Mouse (Mus musculus) megakaryocyte progenitor cell, adult 5-6 weeks (primary cell): ENCODE data around the gene Hsph1. TPM values are rescaled to one million over a fixed set of nuclear protein-coding genes. Genes with fewer than 3 reads are reported as not detected.

Experiments
- ATAC-seq: replicated peaks from 2 replicates; pipeline ENCODE4 v1.8.0; 2016; ENCODE audit warnings: mild to moderate bottlenecking, moderate TSS enrichment, inconsistent platforms; ENCODE audit not compliant: poor library complexity
- total RNA-seq, 2 experiments: library from RNA; stranded (forward) in 1 of 2; stranded (reverse) in 1 of 2; fragments of 157-497, 149-512 nt in 1 of 2; fragments of 200-1000 nt in 1 of 2; gene quantifications; 2 replicates each; pipeline versions ENCODE4 v1.2.3 to v1.2.4; 2015 to 2017

Hsph1 gene
- total RNA-seq (2015): 70.9 and 82.2 TPM in 2 replicates
- 39.1 and 39.6 TPM in 2 replicates for total RNA-seq (2017)

DNA sequence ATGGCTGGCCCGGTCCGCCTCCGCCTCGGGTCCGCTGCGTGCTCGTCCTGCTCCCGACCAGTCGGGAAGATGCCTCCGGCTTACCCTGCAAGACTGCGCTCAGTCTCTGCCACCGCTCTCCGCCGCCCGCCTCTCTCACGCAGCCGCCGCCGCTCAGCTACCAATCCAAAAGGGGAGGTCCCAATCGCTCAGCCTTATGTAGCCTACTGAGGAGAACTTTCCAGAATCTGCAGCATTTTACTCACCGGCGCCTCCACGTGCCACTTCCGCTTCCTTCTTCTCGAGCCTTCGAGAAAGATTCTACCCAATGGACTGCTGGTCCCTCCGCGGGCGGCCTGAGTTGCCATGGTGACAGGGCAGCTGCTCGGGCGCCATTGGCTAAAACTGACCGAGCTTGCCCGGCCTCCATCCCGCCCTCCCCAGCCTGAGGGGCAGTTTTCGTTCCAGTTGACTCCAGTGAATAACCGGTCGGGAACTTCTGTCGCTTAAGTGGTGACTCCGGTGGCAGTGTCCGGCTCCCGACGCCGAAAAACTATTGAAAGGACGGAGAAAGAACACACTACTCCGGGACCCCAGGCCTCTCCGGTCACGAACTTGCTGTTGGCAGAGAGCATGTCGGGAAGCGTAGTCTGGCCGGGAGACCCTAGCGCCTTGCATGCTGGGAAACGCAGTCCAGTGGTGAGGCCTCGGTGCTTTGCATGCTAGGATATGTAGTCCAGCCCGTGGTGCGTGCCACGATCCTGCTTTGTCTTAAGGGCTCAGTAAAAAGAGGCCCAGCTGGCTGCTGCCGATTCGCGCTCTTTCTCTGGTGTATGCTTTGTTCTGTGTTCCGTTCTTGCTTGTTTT lies at the start of gene Hsph1:
Gene Hsph1 (minus strand): TSS at position 302 of the 846 bp plus-strand sequence.
- peak; percentile 89 for ATAC-seq

DNA sequence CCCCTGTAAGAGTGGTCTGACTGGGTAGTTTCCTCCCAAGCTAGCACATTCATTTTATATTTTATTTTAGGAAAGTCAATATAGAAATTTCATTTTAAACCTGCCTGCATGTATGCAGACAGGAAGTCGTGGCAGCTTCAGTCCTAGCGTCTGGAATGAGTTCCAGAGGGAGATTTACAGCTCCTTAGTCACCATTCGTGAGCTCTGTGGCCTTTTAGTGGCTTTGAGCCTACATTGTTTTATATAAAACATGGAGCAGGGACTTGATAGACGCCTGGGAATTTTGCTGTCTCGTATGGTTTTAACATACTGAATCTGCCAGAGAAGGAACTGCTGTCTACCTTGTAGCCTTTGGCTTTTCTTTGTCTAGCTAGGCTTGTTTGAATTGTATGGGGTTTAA lies 44.8 kb upstream of the Hsph1 start:
- ATAC-seq: no peak

DNA sequence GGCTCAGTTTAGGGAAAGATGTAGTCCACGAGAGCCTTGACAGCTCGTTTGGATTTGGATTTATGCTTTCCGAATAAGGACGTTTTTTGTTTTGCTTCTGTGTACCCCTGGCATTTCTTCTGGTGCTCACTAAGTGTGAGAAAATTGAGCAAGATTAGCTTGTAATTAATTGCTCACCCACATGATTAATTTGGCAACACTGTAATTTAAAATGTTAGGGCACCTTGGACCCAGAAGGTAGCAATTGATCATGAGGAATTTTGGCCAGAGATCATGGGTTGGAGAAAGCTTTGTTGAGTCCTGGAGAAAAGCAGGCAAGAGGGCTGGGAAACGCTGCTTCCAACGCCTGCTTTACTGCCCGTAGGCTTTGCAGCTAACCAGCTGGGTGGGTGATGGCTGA lies 43.7 kb upstream of the Hsph1 start:
- no peak for ATAC-seq

DNA sequence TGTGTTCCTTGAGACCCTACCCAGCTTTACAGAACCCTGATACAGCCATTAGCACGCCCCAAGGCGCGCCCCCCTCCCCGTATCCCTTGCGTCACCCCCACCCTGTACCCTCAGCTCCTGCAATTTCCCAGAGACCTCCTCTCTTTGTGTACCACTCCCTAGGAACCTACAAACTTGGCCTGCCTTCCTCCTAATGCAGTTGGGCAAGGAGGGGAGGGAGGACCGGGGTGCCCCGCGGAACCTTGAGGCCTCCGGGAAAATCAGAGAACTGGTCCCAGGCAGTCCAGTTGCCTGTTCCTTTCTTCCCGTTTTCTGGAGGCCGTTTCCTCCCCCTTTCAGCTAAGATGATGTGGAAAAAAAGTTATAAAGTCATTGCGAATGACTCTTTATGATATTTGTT lies 43.2 kb upstream of the Hsph1 start:
- no peak for ATAC-seq

DNA sequence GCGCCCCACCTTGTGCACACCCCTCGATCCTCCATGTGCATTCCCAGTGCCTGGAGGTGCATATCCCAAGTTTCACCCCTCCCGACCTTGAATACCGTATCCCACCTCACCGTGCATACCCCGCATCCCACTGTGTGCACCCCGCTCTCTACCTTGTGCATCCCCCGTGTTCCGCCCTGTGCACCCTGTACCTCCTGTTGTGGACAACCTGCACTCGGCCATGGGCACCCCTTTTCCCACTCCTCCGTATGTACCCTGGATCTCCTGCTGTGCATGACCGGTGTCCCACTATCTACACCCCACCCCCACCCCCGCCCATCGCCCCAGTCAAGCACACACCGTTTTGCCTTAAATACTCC lies 42.8 kb upstream of the Hsph1 start:
- peak; percentile 8 for ATAC-seq

DNA sequence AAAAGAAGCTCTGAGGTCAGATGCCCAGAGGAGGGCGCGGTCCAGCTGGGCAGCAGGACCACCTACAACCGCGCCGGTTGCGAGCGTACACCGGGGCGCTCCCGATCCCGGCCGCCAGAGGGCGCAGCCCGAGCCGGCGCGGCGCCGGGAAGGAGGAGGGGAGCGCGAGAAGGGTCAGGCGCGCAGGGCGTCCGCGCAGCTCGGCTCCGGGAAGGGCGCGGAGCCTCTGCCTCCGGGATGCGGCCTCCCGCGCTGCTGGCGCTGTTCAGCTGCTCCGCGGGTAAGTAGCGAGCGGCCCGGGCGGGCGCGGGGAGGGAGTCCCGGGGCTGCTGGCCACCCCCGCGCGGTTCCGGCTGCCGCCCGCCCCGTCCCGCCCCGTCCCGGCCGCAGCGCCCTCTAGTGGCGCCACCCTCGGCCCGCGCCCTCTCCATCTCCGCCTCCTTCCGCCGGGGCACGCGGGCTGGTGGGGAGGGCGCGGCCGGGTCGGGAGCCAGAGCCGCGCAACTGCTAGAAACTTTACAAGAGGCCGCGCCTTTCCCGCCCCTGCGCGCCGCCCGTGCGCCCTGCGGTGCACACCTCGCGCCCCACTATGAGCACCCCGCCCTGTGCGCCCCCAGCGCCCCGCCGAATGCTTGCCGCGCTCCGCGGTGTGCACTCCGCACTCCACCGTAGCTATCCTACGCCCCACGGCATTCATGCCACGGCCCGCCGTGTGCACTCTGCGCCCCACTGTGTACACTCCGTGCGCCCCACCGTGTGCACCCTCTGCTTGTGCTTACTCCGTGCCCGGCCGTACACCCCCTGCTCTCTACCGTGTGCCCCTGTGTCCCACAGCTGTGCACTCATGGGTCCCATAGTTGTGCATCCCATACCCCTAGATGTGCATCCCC lies 42.2 kb upstream of the Hsph1 start, which contains the start of gene B3glct:
Gene B3glct (plus strand): TSS at position 131 of the 890 bp plus-strand sequence.
- ATAC-seq: peak; percentile 84

DNA sequence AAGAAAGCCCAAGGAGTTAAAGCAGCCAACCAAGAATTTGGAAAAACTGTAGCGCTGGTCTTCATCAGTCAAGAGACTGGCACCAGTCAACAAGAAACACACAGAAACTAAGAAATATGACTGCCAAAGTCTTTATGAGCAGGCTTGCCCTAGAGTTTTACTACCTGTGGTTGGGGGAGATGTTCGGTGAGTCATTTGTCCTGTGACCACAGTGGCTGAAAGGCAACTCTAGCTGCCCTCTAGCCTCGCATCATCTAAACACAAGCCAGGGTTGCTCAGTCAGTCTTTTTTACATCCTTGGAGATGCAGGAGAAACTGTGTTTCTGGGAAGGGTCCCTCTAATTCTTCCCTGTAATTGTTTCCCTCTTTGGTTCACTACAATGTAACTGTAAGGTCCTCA lies 41.0 kb upstream of the Hsph1 start:
- no peak for ATAC-seq

DNA sequence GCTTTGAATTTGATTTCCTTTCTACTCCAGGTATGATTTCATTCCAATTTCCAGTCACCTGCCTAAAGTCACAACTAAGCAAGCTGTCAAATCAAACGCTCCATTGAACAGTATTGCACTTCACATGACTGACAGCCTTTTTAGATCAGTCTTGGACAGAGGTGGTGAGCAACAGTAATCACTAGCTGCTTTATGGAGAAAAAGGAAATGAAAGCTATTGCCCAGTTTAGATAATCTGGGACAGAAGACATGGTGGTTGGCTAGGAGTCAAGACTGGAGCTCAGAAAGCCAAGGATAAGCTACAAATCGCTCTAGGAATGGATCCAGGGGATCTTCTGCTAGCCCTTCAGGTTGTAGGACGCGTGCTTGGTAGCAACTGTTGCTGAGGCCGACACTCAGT lies 27.2 kb upstream of the Hsph1 start:
- no peak for ATAC-seq

DNA sequence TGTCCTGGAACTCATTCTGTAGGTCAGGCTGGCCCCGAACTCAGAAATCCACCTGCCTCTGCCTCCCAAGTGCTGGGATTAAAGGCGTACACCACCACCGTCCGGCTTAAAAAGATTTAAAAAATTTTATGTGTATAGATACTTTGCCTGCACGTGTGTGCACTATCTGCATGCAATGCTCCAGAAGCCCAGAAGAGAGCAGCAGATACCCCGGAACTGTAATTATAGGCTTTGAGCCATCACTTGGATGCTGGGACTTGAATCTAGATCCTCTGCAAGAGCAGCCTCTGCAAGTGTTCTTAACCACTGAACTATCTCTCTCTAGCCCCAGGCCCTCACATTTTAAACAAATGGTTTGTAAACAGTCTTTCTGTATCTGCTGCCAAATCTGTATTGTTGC lies 26.8 kb upstream of the Hsph1 start:
- ATAC-seq: peak; percentile 58; the same call in 1 of the 2 replicates

DNA sequence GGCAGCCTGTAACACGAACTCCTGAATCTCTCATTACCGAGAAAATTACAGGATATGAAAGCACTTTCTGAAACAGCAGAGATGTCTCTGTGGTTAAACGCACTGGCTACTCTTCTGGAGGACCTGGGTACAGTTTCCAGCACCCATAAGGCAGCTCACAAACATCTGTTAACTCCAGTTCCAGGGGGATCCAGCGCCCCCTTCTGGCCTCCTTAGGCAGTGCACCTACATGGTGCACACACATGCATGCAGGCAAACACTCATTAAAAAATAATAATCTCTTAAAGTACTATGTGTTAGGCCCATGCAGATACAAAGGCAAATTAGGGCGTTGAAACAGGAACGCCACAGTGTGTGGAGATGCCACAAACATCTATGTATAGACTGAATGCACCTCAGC lies 25.3 kb upstream of the Hsph1 start:
- no peak for ATAC-seq

DNA sequence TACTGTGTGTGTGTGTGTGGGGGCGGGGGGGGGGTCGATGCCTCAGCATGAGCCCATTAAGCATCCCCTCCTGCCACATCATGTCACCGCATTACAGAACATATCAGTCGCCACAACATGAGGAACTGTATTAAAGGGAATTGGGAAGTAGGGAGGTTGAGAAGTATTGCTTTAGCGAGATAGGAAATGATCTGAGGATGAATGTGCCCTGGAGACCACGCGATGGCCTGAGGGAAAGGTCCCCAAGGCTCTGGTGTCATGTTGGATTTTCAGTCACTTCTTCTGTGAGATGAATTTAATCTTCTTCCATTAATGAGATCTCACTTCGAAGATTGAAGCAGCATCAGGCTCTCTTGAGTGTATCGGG lies 23.2 kb upstream of the Hsph1 start:
- ATAC-seq: peak; percentile 36

DNA sequence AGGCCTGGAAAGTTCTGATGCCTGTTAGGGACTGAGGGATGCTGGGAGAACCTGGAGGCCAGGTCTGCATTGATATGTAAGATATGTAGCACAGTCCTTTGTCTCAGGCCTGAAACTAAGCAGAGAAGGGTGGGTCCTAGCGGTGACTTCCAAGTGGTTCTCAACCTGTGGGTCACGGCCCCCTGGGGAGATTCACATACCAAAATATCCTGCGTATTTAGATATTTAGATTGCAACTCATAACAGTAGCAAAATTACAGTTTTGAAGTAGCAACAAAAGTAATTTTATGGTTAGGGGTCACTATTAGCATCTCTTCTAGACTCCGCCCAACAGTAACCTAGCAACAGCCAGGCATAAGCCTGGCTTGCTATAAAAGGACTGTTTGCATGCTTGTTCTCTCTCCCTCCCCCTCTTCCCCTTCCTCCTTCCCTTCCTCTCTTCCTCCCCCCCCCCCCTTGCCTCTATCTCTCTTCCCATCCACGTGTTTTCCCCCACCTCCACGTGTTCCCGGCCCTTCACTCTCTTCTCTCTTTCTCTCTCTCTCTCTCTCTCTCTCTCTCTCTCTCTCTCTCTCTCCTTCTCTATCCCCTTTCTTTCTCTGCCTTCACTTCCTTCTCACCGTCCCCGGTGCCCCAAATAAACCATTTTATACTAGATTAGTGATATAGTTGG lies 22.7 kb upstream of the Hsph1 start:
- ATAC-seq: no peak

DNA sequence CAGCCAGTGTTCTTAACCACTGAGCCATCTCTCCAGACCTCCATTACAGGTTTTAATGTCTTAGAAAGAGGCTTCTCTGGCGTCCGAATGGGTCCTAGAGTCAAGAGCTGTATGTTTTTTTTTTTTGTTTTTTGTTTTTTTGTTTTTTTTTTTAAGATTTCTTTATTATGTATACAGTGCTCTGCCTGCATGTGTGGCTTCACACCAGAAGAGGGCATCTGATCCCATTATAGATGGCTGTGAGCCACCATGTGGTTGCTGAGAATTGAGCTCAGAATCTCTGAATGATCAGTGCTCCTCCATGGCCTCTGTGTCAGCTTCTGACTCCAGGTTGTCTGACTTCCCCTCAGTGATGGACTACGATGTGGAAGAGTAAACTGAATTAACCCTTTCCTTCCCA lies 21.8 kb upstream of the Hsph1 start:
- ATAC-seq: no peak

DNA sequence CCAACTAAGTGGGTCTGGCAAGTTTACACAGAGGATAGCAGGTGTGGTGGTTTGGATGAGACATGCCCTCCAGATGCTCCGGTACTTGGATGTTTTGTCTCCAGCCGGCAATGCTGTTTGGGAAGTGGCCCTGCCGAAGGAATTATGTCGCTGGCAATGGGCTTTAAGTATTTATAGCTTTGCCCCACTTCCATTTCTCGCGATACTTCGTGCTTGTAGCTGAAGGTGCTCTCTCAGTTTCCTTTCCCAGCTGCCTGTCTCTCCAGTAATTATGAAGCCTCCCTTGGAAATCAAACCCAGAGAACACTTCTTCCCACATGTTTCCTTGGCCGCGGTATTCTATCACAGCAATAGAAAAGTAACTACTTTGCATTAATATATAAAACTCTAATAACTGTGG lies 19.5 kb upstream of the Hsph1 start:
- no peak for ATAC-seq

DNA sequence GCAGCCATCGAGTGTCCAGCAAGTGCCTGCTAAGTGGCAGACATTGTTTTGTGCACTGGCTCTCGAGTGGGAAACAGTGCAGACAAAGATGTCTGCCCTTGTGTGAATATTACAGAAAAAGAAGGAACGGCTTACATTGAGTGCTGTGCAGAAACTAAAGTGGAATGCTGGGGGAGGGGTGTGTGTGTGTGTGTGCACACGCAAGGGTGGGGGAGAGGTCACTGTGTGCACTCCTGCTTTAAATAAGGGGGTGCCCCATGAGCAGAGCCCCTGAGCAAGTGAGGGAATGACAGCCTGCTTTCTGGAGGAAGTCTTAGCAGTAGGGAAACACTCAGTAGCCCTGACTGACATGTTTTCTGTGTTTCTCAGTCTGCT lies 14.0 kb upstream of the Hsph1 start:
- no peak for ATAC-seq

DNA sequence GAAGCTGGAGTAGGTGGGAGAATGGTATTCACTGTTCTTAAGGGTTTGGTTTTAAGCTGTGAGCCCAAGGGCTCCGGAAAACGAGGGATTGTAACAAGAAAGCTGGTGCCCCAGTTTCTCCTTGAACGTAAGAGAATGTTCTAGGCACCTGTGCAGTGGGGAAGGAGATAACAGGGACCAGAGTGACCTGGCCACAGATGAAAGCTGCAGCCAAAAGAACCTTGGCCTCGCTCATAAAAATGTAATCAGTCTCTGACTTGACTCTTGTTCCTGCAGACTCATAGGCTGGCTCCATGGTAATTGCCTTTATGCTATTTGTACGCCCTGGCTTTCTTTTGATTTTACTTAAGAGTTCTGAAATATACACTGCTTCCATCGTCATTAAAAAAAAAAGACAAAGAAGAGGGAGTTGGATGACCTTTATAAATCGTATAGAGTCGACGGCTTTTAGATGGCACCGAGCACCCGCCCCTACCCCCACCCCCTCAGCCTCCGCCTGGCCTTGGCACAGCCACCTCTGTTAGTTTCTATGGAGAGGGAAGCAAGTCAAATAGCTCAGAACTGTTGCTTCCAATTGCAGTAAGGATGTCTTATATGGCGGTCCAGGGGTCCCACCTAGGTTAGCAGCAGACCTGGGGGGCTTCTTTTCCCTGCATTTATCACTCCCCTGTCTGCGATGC lies 13.5 kb upstream of the Hsph1 start:
- peak; percentile 27; the same call in 1 of the 2 replicates for ATAC-seq

DNA sequence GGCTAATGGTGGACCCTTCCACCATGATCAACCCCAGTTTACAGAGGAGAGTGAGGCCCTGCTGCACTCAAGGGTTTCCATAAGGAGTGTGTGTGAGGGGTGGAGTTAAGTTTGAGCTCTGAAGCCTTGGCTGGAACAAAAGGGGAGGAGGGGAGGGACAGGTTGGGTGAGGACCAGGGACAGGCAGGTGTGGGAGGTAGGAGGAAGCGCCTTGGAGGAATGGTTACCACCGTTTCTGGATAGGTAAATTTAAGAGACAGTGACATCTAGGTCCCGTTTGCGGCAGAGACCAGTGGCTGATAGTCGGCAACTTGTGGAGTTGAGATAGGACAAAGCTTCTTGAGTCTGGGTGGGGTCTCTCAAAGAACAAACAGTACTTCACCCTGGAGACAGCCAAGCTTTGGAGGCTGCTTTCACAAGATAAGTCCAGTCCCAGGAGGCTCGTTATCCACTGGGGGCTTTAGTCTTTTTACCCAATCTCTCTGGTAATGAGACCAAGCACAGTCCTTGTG lies 12.8 kb upstream of the Hsph1 start:
- peak; percentile 79 for ATAC-seq

DNA sequence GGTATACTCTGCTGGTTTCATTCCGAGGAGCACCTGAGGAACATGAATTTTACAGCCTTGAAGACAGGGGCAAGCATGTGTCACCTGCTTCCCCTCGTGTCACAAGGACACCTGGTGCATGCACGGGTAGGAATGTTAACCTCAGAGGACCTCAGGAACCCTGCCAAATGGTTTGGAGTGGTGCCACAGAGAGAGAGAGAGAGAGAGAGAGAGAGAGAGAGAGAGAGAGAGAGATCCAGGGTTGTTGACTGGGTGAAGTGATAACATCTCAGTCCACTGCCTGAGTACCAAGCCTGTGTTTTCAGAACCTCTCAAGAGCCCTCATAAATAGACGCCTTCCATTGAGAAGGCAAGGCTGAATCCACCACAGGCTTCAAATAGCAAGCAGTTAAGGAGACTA lies 12.0 kb upstream of the Hsph1 start:
- ATAC-seq: peak; percentile 38

DNA sequence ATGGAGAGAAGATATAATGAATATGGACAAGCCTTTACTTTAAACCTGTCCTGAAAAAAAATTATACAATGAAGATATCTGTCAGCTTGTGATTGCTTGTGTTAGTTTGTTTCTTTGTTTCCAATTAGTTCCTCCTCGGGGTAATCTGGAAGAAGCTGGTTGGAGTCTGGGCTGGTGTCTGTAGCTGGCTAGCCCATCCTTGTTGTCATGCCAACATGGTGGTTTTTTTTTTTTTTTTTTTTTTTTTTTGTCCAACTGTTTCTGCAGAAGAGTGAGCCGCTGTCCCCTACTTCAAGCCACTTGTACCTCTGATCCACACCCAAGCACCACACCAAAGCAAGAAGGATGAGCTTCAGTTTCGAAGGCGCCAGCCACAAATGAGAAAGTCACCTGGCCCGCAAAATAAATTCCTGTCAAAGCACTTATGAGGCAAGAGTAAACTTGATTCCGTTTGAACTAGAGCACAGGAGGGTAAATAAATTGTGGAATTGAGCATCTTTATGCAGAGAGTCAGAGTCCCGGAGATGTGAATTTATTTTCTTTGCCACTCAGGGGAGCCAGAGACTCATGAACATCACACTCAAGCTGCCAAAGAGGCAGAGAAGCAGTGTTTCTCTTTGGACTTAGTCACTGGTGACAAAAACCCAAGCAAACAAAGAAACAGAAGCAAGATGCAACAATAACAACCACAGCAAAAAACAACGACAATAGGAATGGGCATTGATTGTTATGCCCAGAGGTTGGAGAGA lies 11.4 kb upstream of the Hsph1 start:
- peak; percentile 33 for ATAC-seq
